Mouse (Mus musculus) heart, postnatal 0 days (tissue): ENCODE data around the gene Mycbpap.

Experiments
- CTCF ChIP-seq: IDR thresholded peaks from 2 replicates; pipeline ENCODE4 v1.5.1; 2016; ENCODE audit warnings: antibody characterized with exemption, control low read depth, low read depth
- EP300 ChIP-seq: IDR thresholded peaks from 2 replicates; pipeline ENCODE4 v1.6.1; 2016; ENCODE audit warnings: antibody characterized with exemption, low read depth

GRCm38 (mm10) chr11:94466333-94466855 is 55.1 kb downstream of the Mycbpap start:
- TF ChIP-seq EP300 (no peak), CTCF (no peak)
